Mouse (Mus musculus): ENCODE data around the gene Edem3. TPM values are rescaled to one million over a fixed set of nuclear protein-coding genes. Genes with fewer than 3 reads are reported as not detected.

Gene Edem3
- polyA plus RNA-seq (2012; rRNA removed), result 5.7 and 6.3 TPM in 2 replicates

DNA sequence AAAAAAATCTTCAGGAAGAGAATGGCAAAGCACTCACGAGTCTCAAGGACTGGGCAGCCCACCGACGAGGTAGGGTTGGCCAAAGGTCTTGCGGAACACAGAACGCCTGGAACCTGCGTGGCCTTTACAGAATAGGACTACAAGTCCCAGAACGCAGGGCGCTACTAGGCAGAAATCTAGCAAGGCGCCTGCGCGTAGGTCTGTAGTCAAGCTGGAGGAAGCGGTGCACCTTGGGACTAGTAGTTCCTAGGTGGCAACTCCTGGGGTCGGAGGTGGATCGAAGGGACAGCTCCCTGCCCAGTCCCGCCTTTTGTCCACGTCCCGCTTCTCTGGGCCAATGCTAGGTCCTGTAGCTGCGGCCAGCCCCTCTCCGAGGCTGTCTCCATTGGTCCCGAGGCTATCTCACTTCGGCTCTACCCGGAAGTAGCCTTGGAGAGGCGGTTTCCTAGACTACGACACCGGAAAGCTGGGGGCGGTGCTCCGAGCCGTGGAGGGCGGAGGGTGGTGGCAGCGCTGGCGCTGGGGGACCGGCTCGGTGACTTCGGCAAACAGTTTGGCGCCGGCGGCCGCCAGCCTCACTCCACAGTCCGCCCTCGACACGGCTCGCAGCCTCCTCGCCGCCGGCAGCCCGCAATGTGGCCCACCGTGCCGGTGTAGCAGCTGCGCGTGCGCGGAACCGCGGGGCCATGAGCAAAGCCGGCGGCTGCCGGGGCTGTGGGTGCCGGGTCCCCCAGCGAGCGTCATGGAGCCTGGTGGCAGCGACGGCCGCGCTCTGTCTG lies at the start of gene Edem3:
Gene Edem3, plus strand, starts transcription at position 491 of the 779 bp plus-strand sequence.
- Histone ChIP-seq H3K27me3 (ENCODE audit: control insufficient read depth, insufficient read depth, low read length) (no peaks in the 10 kb centered on the region), H3K4me1 (replicated peaks; ENCODE audit: control insufficient read depth, insufficient read depth, low read length) (no peaks in the 10 kb centered on the region; the same call in 1 of the 2 replicates), H3K36me3 (ENCODE audit: control insufficient read depth, insufficient read depth, low read length) (0 out of 2 replicates have a peak, but pooled peaks cover 2% of the 10 kb centered on the region), H3K27ac (ENCODE audit: control insufficient read depth, insufficient read depth, low read length) (peak within 1 kb of the TSS; percentile 34; the same call in 1 of the 2 replicates), H3K4me3 (ENCODE audit: control insufficient read depth, insufficient read depth, low read length) (peak within 1 kb of the TSS; percentile 59)
- peak; percentile 94 for DNase-seq
- under 1% methylated on average over 64 of the region's 64 CpGs for WGBS
- TF ChIP-seq POLR2A (IDR thresholded peaks at IDR 0.05; ENCODE audit: control insufficient read depth, extremely low read depth, insufficient read depth, low read length, poor library complexity), result peak; percentile 72
- TF ChIP-seq CTCF (IDR thresholded peaks at IDR 0.05; ENCODE audit: borderline replicate concordance, control insufficient read depth, extremely low read depth, insufficient read depth, low read length, poor library complexity), result peak; percentile 29; the same call in 1 of the 2 replicates

DNA sequence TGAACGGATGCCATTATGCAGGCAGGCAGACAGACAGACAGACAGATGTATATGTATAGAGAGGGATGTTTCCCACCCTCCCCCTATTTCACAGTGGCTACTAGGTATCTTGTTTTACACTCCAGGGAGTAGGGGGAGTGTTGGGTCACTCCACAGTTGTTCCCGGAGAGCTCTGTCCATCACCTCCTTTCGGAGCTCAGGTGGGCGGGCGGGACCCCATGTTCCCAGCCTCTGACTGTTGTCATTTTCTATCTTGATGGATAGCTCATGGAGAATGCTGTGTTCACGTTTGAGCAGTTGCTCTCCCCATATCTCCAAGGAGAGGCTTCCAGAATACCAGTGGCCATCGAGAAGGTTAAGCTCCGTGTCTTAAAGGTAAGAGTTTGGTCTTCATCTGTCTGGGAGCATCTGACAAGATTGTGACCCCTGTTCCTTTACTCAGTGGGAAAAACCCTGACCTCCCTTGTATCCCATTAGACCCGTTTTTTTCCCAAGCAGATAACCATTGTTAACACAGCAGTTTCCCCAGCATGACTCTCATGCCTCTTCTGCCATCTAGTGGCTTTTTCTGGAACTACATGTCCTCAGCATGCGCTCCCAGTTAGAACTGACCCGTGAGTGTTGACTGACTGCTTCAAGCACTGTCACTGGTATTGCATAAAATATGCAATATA lies 49.3 kb upstream of the Edem3 start:
- Histone ChIP-seq H3K27me3 (ENCODE audit: control insufficient read depth, insufficient read depth, low read length) (no peaks in the 10 kb centered on the region), H3K4me3 (ENCODE audit: control insufficient read depth, insufficient read depth, low read length) (no peak overlapping the region), H3K27ac (ENCODE audit: control insufficient read depth, insufficient read depth, low read length) (no peak overlapping the region), H3K4me1 (replicated peaks; ENCODE audit: control insufficient read depth, insufficient read depth, low read length) (no peaks in the 10 kb centered on the region), H3K36me3 (ENCODE audit: control insufficient read depth, insufficient read depth, low read length) (no peaks in the 10 kb centered on the region)
- 67% methylated on average over 11 of the region's 11 CpGs for whole genome bisulfite sequencing
- no peak for TF ChIP-seq CTCF (IDR thresholded peaks at IDR 0.05; ENCODE audit: borderline replicate concordance, control insufficient read depth, extremely low read depth, insufficient read depth, low read length, poor library complexity)
- TF ChIP-seq POLR2A (IDR thresholded peaks at IDR 0.05; ENCODE audit: control insufficient read depth, extremely low read depth, insufficient read depth, low read length, poor library complexity), result no peak
- peak; percentile 74 for DNase-seq

DNA sequence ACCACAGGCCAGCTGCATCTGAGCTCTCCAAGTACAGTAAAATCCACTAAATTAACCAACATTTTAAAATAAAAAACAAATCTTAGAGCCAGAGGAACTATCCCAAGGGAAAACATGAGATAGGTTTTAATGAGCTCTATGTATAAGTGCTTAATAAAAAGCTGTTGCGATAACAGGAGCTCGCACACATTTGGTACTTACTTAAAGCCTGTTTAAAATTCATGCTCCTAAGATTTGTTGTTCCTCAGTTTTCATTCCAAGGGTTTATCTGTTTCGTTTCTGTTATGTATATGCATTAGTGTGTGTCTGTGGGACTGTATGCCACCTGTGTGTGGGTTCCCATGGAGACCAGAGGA lies 48.8 kb upstream of the Edem3 start:
- no peak for DNase-seq
- Histone ChIP-seq H3K4me1 (replicated peaks; ENCODE audit: control insufficient read depth, insufficient read depth, low read length) (no peaks in the 10 kb centered on the region), H3K27ac (ENCODE audit: control insufficient read depth, insufficient read depth, low read length) (no peak overlapping the region), H3K4me3 (ENCODE audit: control insufficient read depth, insufficient read depth, low read length) (no peak overlapping the region), H3K36me3 (ENCODE audit: control insufficient read depth, insufficient read depth, low read length) (no peaks in the 10 kb centered on the region), H3K27me3 (ENCODE audit: control insufficient read depth, insufficient read depth, low read length) (no peaks in the 10 kb centered on the region)
- TF ChIP-seq CTCF (IDR thresholded peaks at IDR 0.05; ENCODE audit: borderline replicate concordance, control insufficient read depth, extremely low read depth, insufficient read depth, low read length, poor library complexity), result no peak
- TF ChIP-seq POLR2A (IDR thresholded peaks at IDR 0.05; ENCODE audit: control insufficient read depth, extremely low read depth, insufficient read depth, low read length, poor library complexity), result no peak
- WGBS, result 87% methylated on average over 3 of the region's 3 CpGs

DNA sequence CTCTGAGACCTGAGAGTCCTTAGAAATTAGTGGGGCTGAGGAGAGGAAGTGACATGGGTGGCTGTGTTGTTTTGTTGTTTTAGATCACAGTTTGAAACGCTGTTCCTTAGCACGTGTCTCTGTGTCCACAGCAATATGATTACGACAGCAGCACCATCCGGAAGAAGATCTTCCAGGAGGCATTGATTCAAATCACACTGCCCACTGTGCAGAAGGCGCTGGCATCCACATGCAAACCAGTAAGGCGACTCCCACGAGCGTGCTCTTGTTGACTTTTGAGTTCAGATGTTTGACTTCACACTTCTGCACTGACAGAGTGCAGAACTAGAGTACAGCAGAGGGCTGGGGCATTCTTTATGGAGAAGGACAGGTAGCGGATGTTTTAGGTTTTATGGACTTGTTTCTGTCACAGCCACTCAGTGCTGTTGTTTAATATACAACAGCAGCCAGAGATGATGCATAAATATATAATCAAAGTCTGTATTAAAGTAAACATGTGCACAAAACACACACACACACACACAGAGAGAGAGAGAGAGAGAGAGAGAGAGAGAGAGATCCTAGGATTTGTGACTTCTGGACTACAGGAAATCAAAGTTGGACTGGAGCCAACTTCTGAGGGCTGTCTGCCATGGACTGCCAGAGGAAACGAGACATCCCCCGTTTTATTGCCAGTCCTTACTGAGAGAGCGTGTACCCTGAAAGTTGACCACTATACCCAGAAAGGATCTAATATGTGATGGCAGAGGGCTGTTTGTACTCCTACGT lies 46.0 kb upstream of the Edem3 start:
- TF ChIP-seq POLR2A (IDR thresholded peaks at IDR 0.05; ENCODE audit: control insufficient read depth, extremely low read depth, insufficient read depth, low read length, poor library complexity) (no peak), CTCF (IDR thresholded peaks at IDR 0.05; ENCODE audit: borderline replicate concordance, control insufficient read depth, extremely low read depth, insufficient read depth, low read length, poor library complexity) (no peak)
- Histone ChIP-seq H3K4me3 (ENCODE audit: control insufficient read depth, insufficient read depth, low read length) (no peak overlapping the region), H3K4me1 (replicated peaks; ENCODE audit: control insufficient read depth, insufficient read depth, low read length) (no peaks in the 10 kb centered on the region), H3K27ac (ENCODE audit: control insufficient read depth, insufficient read depth, low read length) (no peak overlapping the region), H3K36me3 (ENCODE audit: control insufficient read depth, insufficient read depth, low read length) (no peaks in the 10 kb centered on the region), H3K27me3 (ENCODE audit: control insufficient read depth, insufficient read depth, low read length) (no peaks in the 10 kb centered on the region)
- DNase-seq, result no peak
- 79% methylated on average over 13 of the region's 13 CpGs for WGBS

DNA sequence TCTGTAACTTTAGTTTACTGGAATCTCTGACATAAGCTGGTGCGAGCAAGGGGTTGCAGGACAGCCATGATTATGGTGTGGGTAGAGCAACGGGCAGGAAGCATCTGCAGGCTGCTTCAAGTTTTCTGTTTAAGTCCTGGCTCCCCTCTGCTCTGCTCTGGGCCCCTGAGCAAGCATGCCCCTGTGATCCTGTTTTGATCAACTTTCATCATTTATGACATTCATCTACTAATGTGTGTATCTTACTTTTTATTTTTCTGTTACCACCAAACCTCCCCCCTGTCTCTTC lies 45.5 kb upstream of the Edem3 start:
- Histone ChIP-seq H3K36me3 (ENCODE audit: control insufficient read depth, insufficient read depth, low read length) (no peaks in the 10 kb centered on the region), H3K4me3 (ENCODE audit: control insufficient read depth, insufficient read depth, low read length) (no peak overlapping the region), H3K27ac (ENCODE audit: control insufficient read depth, insufficient read depth, low read length) (no peak overlapping the region), H3K4me1 (replicated peaks; ENCODE audit: control insufficient read depth, insufficient read depth, low read length) (no peaks in the 10 kb centered on the region), H3K27me3 (ENCODE audit: control insufficient read depth, insufficient read depth, low read length) (no peaks in the 10 kb centered on the region)
- WGBS, result 31% methylated on average over 2 of the region's 2 CpGs
- TF ChIP-seq CTCF (IDR thresholded peaks at IDR 0.05; ENCODE audit: borderline replicate concordance, control insufficient read depth, extremely low read depth, insufficient read depth, low read length, poor library complexity) (no peak), POLR2A (IDR thresholded peaks at IDR 0.05; ENCODE audit: control insufficient read depth, extremely low read depth, insufficient read depth, low read length, poor library complexity) (no peak)
- DNase-seq, result no peak

DNA sequence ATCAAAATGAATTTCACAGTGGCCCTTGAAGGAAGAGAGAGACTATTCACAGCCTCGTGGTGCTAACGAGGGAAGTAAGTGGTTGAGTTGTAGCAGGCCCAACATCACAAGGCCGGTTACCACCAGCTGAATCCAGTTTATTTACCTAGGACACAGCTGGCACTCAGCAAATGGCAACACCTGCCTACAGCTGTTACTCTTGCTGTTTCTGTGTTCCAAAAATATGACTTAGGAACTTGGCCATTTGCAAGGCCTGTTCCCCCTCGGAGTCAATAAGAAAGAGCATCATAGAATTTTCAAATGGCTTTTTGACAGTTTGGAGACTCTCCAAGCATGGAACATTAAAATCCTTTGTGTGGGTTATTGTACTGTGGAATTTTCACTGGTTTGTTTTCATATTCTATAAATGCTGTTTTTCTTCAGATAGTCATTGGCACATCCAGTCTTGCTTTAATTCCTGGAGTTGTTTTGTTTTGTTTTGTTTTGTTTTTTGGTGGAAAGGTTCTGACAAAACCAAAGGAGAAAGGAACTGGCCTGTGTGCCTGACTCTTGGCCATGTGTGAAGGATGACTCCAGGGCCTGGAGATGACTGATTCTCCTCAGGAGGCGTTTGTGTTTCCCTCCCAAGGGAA lies 44.6 kb upstream of the Edem3 start:
- DNase-seq, result no peak
- TF ChIP-seq CTCF (IDR thresholded peaks at IDR 0.05; ENCODE audit: borderline replicate concordance, control insufficient read depth, extremely low read depth, insufficient read depth, low read length, poor library complexity) (no peak), POLR2A (IDR thresholded peaks at IDR 0.05; ENCODE audit: control insufficient read depth, extremely low read depth, insufficient read depth, low read length, poor library complexity) (no peak)
- 59% methylated on average over 5 of the region's 5 CpGs for WGBS
- no peaks in the 10 kb centered on the region for H3K4me1 ChIP-seq (replicated peaks; ENCODE audit: control insufficient read depth, insufficient read depth, low read length)
- no peak overlapping the region for H3K27ac ChIP-seq (ENCODE audit: control insufficient read depth, insufficient read depth, low read length)
- no peaks in the 10 kb centered on the region for H3K27me3 ChIP-seq (ENCODE audit: control insufficient read depth, insufficient read depth, low read length)
- H3K4me3 ChIP-seq (ENCODE audit: control insufficient read depth, insufficient read depth, low read length), result no peak overlapping the region
- H3K36me3 ChIP-seq (ENCODE audit: control insufficient read depth, insufficient read depth, low read length), result no peaks in the 10 kb centered on the region

All from thymus, adult 2 months (tissue).